Mouse (Mus musculus): ENCODE results near the gene B230307C23Rik.
"Not testable (repeated sequence)": the region's sequence is repeated elsewhere in the genome, so short reads cannot be mapped to it uniquely, and the experiment has no call there.

The B230307C23Rik gene

GRCm38 (mm10) chr16:97996616-97997382 is at the start of gene B230307C23Rik:
TSS of gene B230307C23Rik (plus strand) at chr16:97997315.
- peak; percentile 65 to 79 for DNase-seq (ENCODE audit: low spot score in 2 of 2)

- DNase-seq (ENCODE audit: low spot score in 2 of 2), result no peak
These were observed 48.3 kb upstream of the B230307C23Rik start for GRCm38 (mm10) chr16:97948836-97949235.

GRCm38 (mm10) chr16:97950061-97950460 is 47.1 kb upstream of the B230307C23Rik start:
- DNase-seq (ENCODE audit: low spot score in 2 of 2), result no peak

GRCm38 (mm10) chr16:97952371-97952770 is 44.7 kb upstream of the B230307C23Rik start:
- no peak for DNase-seq (ENCODE audit: low spot score in 2 of 2)

- DNase-seq (ENCODE audit: low spot score in 2 of 2), result no peak
These were observed 44.3 kb upstream of the B230307C23Rik start for GRCm38 (mm10) chr16:97952801-97953200.

- DNase-seq (ENCODE audit: low spot score in 2 of 2), result no peak
These were observed 43.8 kb upstream of the B230307C23Rik start for GRCm38 (mm10) chr16:97953300-97953699.

GRCm38 (mm10) chr16:97956011-97956410 is 41.1 kb upstream of the B230307C23Rik start:
- DNase-seq (ENCODE audit: low spot score in 2 of 2), result no peak

- DNase-seq (ENCODE audit: low spot score in 2 of 2), result no peak
These were observed 39.5 kb upstream of the B230307C23Rik start for GRCm38 (mm10) chr16:97957626-97958025.

- DNase-seq (ENCODE audit: low spot score in 2 of 2), result no peak
These were observed 38.6 kb upstream of the B230307C23Rik start for GRCm38 (mm10) chr16:97958401-97958973.

GRCm38 (mm10) chr16:97960348-97960747 is 36.8 kb upstream of the B230307C23Rik start:
- no peak for DNase-seq (ENCODE audit: low spot score in 2 of 2)

- no peak for DNase-seq (ENCODE audit: low spot score in 2 of 2)
These were observed 35.5 kb upstream of the B230307C23Rik start for GRCm38 (mm10) chr16:97961381-97962150.

GRCm38 (mm10) chr16:97962151-97962948 is 34.8 kb upstream of the B230307C23Rik start, which contains the start of the genes C2cd2 and Zbtb21:
TSS of gene C2cd2 (minus strand) at chr16:97962598.
TSS of gene Zbtb21 (minus strand) at chr16:97962622.
- DNase-seq (ENCODE audit: low spot score in 2 of 2), result peak; percentile 89

- no peak for DNase-seq (ENCODE audit: low spot score in 2 of 2)
These were observed 33.1 kb upstream of the B230307C23Rik start for GRCm38 (mm10) chr16:97963956-97964540.

GRCm38 (mm10) chr16:97977277-97977676 is 19.8 kb upstream of the B230307C23Rik start:
- no peak for DNase-seq (ENCODE audit: low spot score in 2 of 2)

GRCm38 (mm10) chr16:97977722-97978121 is 19.4 kb upstream of the B230307C23Rik start:
- DNase-seq (ENCODE audit: low spot score in 2 of 2), result no peak

GRCm38 (mm10) chr16:97981362-97981761 is 15.8 kb upstream of the B230307C23Rik start:
- no peak for DNase-seq (ENCODE audit: low spot score in 2 of 2)

- no peak for DNase-seq (ENCODE audit: low spot score in 2 of 2)
These were observed 12.5 kb upstream of the B230307C23Rik start for GRCm38 (mm10) chr16:97984589-97984988.

GRCm38 (mm10) chr16:97991517-97991916 is 5.6 kb upstream of the B230307C23Rik start:
- DNase-seq (ENCODE audit: low spot score in 2 of 2), result no peak

- DNase-seq (ENCODE audit: low spot score in 2 of 2), result not testable (repeated sequence)
These were observed 4.6 kb upstream of the B230307C23Rik start for GRCm38 (mm10) chr16:97992477-97992876.

- no peak for DNase-seq (ENCODE audit: low spot score in 2 of 2)
These were observed 1.1 kb upstream of the B230307C23Rik start for GRCm38 (mm10) chr16:97995849-97996615.
